Mouse (Mus musculus): ENCODE data around the gene Alpk1. TPM values are rescaled to one million over a fixed set of nuclear protein-coding genes. Genes with fewer than 3 reads are reported as not detected.
A peak's percentile ranks its signal among the peaks of the same experiment; 100 is the strongest.

Alpk1 gene
- polyA plus RNA-seq, 1 experiment from 2014 or later: 1.6 TPM

GRCm38 (mm10) chr3:127756458-127756857 lies 23.9 kb downstream of the Alpk1 start:
- Histone ChIP-seq H3K27me3 (peaks cover 70% of the 10 kb centered on the region), H3K4me1 (peaks cover 7% of the 10 kb centered on the region), H3K27ac (no peak overlapping the region), H3K4me2 (replicated peaks) (no peak overlapping the region), H3K36me3 (no peaks in the 10 kb centered on the region), H3K9ac (no peak overlapping the region), H3K4me3 (no peak overlapping the region), H3K9me3 (replicated peaks) (no peaks in the 10 kb centered on the region)
- WGBS: 84% methylated on average over 6 of the region's 6 CpGs
- ATAC-seq (ENCODE audit: low FRiP score): no peak

GRCm38 (mm10) chr3:127749981-127750562 lies 30.3 kb downstream of the Alpk1 start:
- 7% methylated on average over 12 of the region's 12 CpGs for WGBS
- ATAC-seq (ENCODE audit: low FRiP score): peak; percentile 52; the same call in 1 of the 2 replicates
- Histone ChIP-seq H3K36me3 (no peaks in the 10 kb centered on the region), H3K9me3 (replicated peaks) (no peaks in the 10 kb centered on the region), H3K4me2 (replicated peaks) (peak overlapping the region; percentile 50), H3K27me3 (peaks cover 45% of the 10 kb centered on the region), H3K27ac (peak overlapping the region; percentile 55; the same call in 1 of the 2 replicates), H3K4me3 (no peak overlapping the region), H3K9ac (no peak overlapping the region), H3K4me1 (peaks cover 40% of the 10 kb centered on the region)

GRCm38 (mm10) chr3:127749266-127749665 lies 31.1 kb downstream of the Alpk1 start:
- Histone ChIP-seq H3K27ac (peak overlapping the region; percentile 79), H3K9me3 (replicated peaks) (no peaks in the 10 kb centered on the region), H3K4me3 (peak overlapping the region; percentile 15), H3K27me3 (peaks cover 39% of the 10 kb centered on the region), H3K4me2 (replicated peaks) (peak overlapping the region; percentile 50), H3K36me3 (no peaks in the 10 kb centered on the region), H3K9ac (no peak overlapping the region; the same call in 1 of the 2 replicates), H3K4me1 (peaks cover 40% of the 10 kb centered on the region)
- 6% methylated on average over 9 of the region's 9 CpGs for WGBS
- peak; percentile 82 for ATAC-seq (ENCODE audit: low FRiP score)

DNA sequence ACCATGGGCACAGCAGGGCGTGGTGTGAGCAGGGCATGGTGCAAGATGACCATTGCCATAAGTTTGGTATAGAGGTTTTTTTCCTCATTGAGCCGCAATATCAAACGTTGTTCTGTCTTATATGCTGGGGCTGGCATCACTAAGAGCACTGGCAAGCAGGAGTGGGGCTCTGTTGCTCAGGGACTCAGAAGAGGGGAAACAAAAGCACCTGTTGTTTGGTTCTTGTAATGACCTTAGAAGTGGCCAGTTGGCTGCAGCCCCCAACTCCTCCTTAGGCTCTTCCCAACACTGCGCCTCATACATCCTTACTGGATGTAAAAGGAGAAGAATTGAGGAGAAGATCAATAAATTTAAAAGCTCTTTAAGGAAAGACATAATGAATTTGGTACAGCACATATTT lies 31.7 kb downstream of the Alpk1 start:
- Histone ChIP-seq H3K9me3 (replicated peaks) (no peaks in the 10 kb centered on the region), H3K27me3 (peaks cover 33% of the 10 kb centered on the region), H3K36me3 (no peaks in the 10 kb centered on the region), H3K4me2 (replicated peaks) (peak overlapping the region; percentile 50), H3K27ac (peak overlapping the region; percentile 79), H3K4me3 (no peak overlapping the region), H3K9ac (no peak overlapping the region), H3K4me1 (peaks cover 40% of the 10 kb centered on the region)
- 0 out of 2 replicates have a peak, but pooled peaks have one; percentile 18 for ATAC-seq (ENCODE audit: low FRiP score)
- 39% methylated on average over 4 of the region's 4 CpGs for WGBS

- ATAC-seq (ENCODE audit: low FRiP score): peak; percentile 51; the same call in 1 of the 2 replicates
- no peak overlapping the region for H3K9ac ChIP-seq
- peaks cover 16% of the 10 kb centered on the region for H3K27me3 ChIP-seq
- no peaks in the 10 kb centered on the region for H3K9me3 ChIP-seq (replicated peaks)
- H3K4me2 ChIP-seq (replicated peaks): no peak overlapping the region; the same call in 1 of the 2 replicates
- WGBS: 11% methylated on average over 16 of the region's 16 CpGs
- H3K4me1 ChIP-seq: peaks cover 40% of the 10 kb centered on the region
- peak overlapping the region; percentile 57 for H3K27ac ChIP-seq
- no peak overlapping the region for H3K4me3 ChIP-seq
- no peaks in the 10 kb centered on the region for H3K36me3 ChIP-seq
Measured at GRCm38 (mm10) chr3:127745911-127746640, 34.3 kb downstream of the Alpk1 start.

DNA sequence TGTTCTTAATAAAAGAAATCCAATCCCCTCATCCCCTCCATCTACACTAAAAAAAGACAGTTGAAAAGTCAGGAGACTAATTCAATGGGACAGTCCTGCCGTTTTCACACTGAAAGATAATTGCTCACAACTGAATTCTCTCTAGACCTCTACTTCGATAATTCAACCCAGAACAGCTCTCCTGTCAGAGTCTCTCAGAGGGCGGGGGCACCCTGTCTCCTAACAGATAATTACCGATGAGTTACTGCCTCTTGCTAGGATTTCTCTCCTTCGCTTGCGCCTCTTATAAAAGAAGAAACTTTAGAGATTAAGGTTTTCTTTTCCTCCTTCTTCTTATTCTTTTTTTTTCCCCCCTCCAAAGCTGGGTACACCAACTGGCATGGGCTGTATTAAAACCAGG lies 34.8 kb downstream of the Alpk1 start:
- peaks cover 12% of the 10 kb centered on the region for H3K27me3 ChIP-seq
- H3K4me1 ChIP-seq: peaks cover 38% of the 10 kb centered on the region
- H3K27ac ChIP-seq: 0 out of 2 replicates have a peak overlapping the region, but pooled peaks have one; percentile 57
- H3K36me3 ChIP-seq: no peaks in the 10 kb centered on the region
- H3K4me3 ChIP-seq: no peak overlapping the region
- H3K4me2 ChIP-seq (replicated peaks): no peak overlapping the region; the same call in 1 of the 2 replicates
- ATAC-seq (ENCODE audit: low FRiP score): no peak
- H3K9ac ChIP-seq: no peak overlapping the region
- 27% methylated on average over 6 of the region's 6 CpGs for WGBS
- no peaks in the 10 kb centered on the region for H3K9me3 ChIP-seq (replicated peaks)

DNA sequence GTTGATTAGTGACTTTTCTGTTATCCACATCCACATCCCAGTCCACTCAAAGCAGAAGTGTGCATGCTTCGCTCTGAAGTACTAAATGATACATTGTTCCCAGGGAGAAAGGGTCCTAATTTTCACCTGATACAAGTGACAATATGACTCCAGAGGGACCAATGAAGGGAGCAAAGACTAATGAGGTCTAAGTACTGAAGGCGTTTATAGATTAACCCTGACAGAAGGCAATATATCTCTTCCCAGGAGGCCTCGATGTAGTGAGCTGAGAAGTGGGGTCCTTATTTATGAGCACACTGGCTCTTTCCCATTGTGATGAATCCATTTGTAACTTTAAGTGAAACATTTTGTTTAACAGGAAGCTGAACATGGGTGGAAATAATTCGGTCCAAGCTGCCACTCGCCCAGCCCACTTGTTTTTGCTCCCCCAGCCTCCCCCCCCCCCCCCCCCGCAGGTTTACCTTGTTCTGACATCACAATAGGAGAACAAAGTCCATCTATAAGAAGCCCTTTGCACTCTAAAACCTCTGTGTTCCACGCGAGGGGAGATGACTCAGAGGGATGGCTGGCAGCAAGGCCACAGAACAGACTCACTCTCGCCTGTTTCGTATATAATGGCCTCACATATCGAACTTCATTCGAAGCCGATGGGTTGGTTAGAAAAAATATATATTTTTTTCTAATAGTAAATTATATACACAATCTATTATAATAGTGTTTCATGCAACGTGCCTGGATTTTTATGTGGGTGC lies 36.5 kb downstream of the Alpk1 start:
- H3K27me3 ChIP-seq: peaks cover 12% of the 10 kb centered on the region
- H3K4me2 ChIP-seq (replicated peaks): no peak overlapping the region
- no peaks in the 10 kb centered on the region for H3K36me3 ChIP-seq
- no peak overlapping the region for H3K9ac ChIP-seq
- WGBS: 66% methylated on average over 14 of the region's 14 CpGs
- no peak for ATAC-seq (ENCODE audit: low FRiP score)
- H3K4me1 ChIP-seq: peaks cover 23% of the 10 kb centered on the region
- H3K9me3 ChIP-seq (replicated peaks): no peaks in the 10 kb centered on the region
- H3K27ac ChIP-seq: no peak overlapping the region
- no peak overlapping the region for H3K4me3 ChIP-seq

DNA sequence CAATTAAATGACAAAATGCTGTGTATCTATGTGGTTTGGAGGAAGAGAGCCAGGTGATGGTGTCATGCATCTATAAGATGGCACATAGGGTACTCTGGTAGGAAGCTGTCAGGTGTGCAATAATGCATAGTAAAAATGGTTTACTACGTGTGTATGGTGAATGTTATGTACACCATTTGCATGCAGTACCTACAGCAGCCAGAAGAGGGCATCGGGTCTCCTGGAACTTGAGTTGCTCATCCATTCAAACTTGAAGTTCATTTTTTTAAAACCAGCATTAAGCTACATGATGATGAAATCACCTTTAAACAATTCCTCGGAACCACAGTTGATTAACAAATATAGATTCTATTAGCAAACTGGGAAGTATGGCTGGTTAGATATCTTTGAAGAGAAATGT lies 38.9 kb downstream of the Alpk1 start:
- Histone ChIP-seq H3K9ac (no peak overlapping the region), H3K4me2 (replicated peaks) (no peak overlapping the region), H3K4me1 (peaks cover 13% of the 10 kb centered on the region), H3K9me3 (replicated peaks) (no peaks in the 10 kb centered on the region), H3K36me3 (no peaks in the 10 kb centered on the region), H3K4me3 (no peak overlapping the region), H3K27me3 (peaks cover 6% of the 10 kb centered on the region), H3K27ac (no peak overlapping the region)
- ATAC-seq (ENCODE audit: low FRiP score): no peak
- 95% methylated on average over 3 of the region's 3 CpGs for WGBS

DNA sequence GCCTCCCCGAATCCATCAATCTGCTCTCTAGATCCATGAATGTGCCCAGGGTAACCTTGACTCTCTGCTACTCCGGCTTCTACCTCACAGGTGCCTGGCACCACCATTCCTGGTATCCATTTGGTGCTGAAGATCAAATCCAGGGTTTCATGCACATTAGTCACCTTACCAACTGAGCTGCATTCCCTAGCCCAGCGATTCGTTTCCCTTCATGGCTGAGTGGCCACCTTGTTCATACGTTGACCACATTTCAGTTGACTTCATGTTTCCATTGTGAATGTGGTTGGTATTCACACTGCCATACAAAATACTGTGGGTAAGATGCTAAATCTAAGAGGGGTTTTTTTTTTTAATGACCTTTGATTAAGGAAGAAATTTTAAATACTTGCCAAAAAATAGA lies 42.5 kb downstream of the Alpk1 start:
- no peak for ATAC-seq (ENCODE audit: low FRiP score)
- Histone ChIP-seq H3K9me3 (replicated peaks) (no peaks in the 10 kb centered on the region), H3K36me3 (no peaks in the 10 kb centered on the region)

DNA sequence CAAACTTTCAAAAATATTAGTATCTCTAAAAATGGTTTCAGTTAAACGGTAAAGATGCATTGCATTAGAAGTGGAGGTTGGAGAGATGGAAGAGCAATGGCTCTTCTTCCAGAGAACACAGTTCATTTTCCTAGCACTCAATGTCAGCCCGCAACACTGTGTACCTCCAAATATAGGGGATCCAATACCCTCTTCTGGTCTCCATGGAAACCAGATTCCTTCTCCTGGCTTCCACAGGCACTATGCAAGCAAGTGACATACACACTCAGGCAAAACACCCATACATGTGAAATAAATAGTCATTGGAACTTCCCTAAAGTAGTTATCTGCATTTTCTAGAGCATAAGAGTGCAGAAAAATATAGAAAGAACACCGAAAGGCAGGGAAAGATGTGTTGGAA lies 44.9 kb downstream of the Alpk1 start:
- no peak for ATAC-seq (ENCODE audit: low FRiP score)

More for the DNA sequence above, 42.5 kb downstream of the Alpk1 start:
- Histone ChIP-seq H3K4me1 (no peaks in the 10 kb centered on the region), H3K27me3 (peaks cover 3% of the 10 kb centered on the region; the same call in 1 of the 2 replicates), H3K27ac (no peak overlapping the region), H3K4me2 (replicated peaks) (no peak overlapping the region), H3K4me3 (no peak overlapping the region), H3K9ac (no peak overlapping the region)
- 78% methylated on average over 5 of the region's 5 CpGs for WGBS

GRCm38 (mm10) chr3:127729513-127730137 lies 50.7 kb downstream of the Alpk1 start:
- no peaks in the 10 kb centered on the region for H3K36me3 ChIP-seq
- no peaks in the 10 kb centered on the region for H3K9me3 ChIP-seq (replicated peaks)
- peak; percentile 78 for ATAC-seq (ENCODE audit: low FRiP score)
- peaks cover 3% of the 10 kb centered on the region; the same call in 1 of the 2 replicates for H3K27me3 ChIP-seq
- H3K4me2 ChIP-seq (replicated peaks): peak overlapping the region; percentile 33
- H3K27ac ChIP-seq: peak overlapping the region; percentile 48; the same call in 1 of the 2 replicates
- no peak overlapping the region for H3K4me3 ChIP-seq
- peaks cover 10% of the 10 kb centered on the region for H3K4me1 ChIP-seq
- WGBS: 51% methylated on average over 14 of the region's 14 CpGs
- H3K9ac ChIP-seq: no peak overlapping the region

More for the DNA sequence above, 44.9 kb downstream of the Alpk1 start:
- Histone ChIP-seq H3K9ac (no peak overlapping the region), H3K4me2 (replicated peaks) (no peak overlapping the region), H3K36me3 (no peaks in the 10 kb centered on the region), H3K27ac (no peak overlapping the region), H3K9me3 (replicated peaks) (no peaks in the 10 kb centered on the region), H3K4me3 (no peak overlapping the region), H3K4me1 (no peaks in the 10 kb centered on the region), H3K27me3 (peaks cover 5% of the 10 kb centered on the region)
- WGBS: 84% methylated on average over 3 of the region's 3 CpGs
